Mouse (Mus musculus): ENCODE data around the gene Ntm. TPM values are rescaled to one million over a fixed set of nuclear protein-coding genes. Genes with fewer than 3 reads are reported as not detected.

Gene Ntm
- total and polyA plus RNA-seq, 3 experiments, result not detected

GRCm38 (mm10) chr9:29754374-29754773 is 208.6 kb downstream of the Ntm start:
- TF ChIP-seq CHD2 (IDR thresholded peaks at IDR 0.05; ENCODE audit: low read length) (no peak), MAX (IDR thresholded peaks at IDR 0.05; ENCODE audit: low read length) (no peak), USF2 (IDR thresholded peaks at IDR 0.05; ENCODE audit: borderline replicate concordance in 1 of 2, insufficient read depth in 1 of 2, low read depth in 1 of 2, low read length in 2 of 2) (no peak), GABPA (IDR thresholded peaks at IDR 0.05; ENCODE audit: low read depth, low read length) (no peak), POLR2AphosphoS5 (IDR thresholded peaks at IDR 0.05; ENCODE audit: borderline replicate concordance, low read depth, low read length) (no peak), ETS1 (IDR thresholded peaks at IDR 0.05; ENCODE audit: low read depth, low read length) (no peak)
- no peak overlapping the region for H3K4me3 ChIP-seq (ENCODE audit: control insufficient read depth in 1 of 2, insufficient read depth in 1 of 2, low read depth in 2 of 2, low read length in 2 of 2)

GRCm38 (mm10) chr9:29751396-29751795 is 211.5 kb downstream of the Ntm start:
- Histone ChIP-seq H3K9me3 (replicated peaks; ENCODE audit: insufficient read depth, low read length) (no peaks in the 10 kb centered on the region), H3K27ac (ENCODE audit: control insufficient read depth, low read depth, low read length) (no peak overlapping the region), H3K79me2 (ENCODE audit: control insufficient read depth, insufficient read depth, low read length, poor library complexity) (no peaks in the 10 kb centered on the region), H3K4me3 (ENCODE audit: control insufficient read depth in 1 of 2, insufficient read depth in 1 of 2, low read depth in 2 of 2, low read length in 2 of 2) (no peak overlapping the region), H3K27me3 (ENCODE audit: control insufficient read depth in 1 of 2, insufficient read depth in 2 of 2, low read length in 2 of 2) (no peaks in the 10 kb centered on the region), H3K36me3 (ENCODE audit: control insufficient read depth in 1 of 2, insufficient read depth in 2 of 2, low read length in 2 of 2) (no peaks in the 10 kb centered on the region), H3K4me1 (ENCODE audit: control insufficient read depth in 1 of 2, insufficient read depth in 2 of 2, low read length in 2 of 2) (no peaks in the 10 kb centered on the region), H3K9ac (ENCODE audit: control insufficient read depth, low read depth, low read length, poor library complexity, severe bottlenecking) (no peak overlapping the region)
- DNase-seq (ENCODE audit: low read depth, low spot score), result no peak
- TF ChIP-seq ZC3H11A (IDR thresholded peaks at IDR 0.05; ENCODE audit: low read depth, low read length) (no peak), HCFC1 (IDR thresholded peaks at IDR 0.05; ENCODE audit: low read depth, low read length) (no peak), CTCF (IDR thresholded peaks at IDR 0.05 in 2 of 3, conservative IDR thresholded peaks at IDR 0.05 in 1 of 3; ENCODE audit: control insufficient read depth in 1 of 3, insufficient read depth in 1 of 3, low read depth in 2 of 3, low read length in 3 of 3, poor library complexity in 1 of 3, severe bottlenecking in 1 of 3) (no peak), KAT2A (conservative IDR thresholded peaks at IDR 0.05; ENCODE audit: low read depth, low read length) (no peak), TAL1 (IDR thresholded peaks at IDR 0.05; ENCODE audit: low read length) (no peak), SMC3 (IDR thresholded peaks at IDR 0.05; ENCODE audit: low read depth, low read length) (no peak), EP300 (IDR thresholded peaks at IDR 0.05; ENCODE audit: low read depth in 1 of 2, low read length in 2 of 2) (no peak), ZKSCAN1 (IDR thresholded peaks at IDR 0.05; ENCODE audit: low read depth, low read length) (no peak), BHLHE40 (IDR thresholded peaks at IDR 0.05; ENCODE audit: borderline replicate concordance, low read depth, low read length) (no peak), MAZ (IDR thresholded peaks at IDR 0.05; ENCODE audit: low read depth, low read length) (no peak), CHD2 (IDR thresholded peaks at IDR 0.05; ENCODE audit: low read length) (no peak)

More at GRCm38 (mm10) chr9:29754374-29754773, 208.6 kb downstream of the Ntm start:
- no peak overlapping the region for H3K27ac ChIP-seq (ENCODE audit: control insufficient read depth, low read depth, low read length)
- no peak overlapping the region for H3K9ac ChIP-seq (ENCODE audit: control insufficient read depth, low read depth, low read length, poor library complexity, severe bottlenecking)
- H3K9me3 ChIP-seq (replicated peaks; ENCODE audit: insufficient read depth, low read length), result no peaks in the 10 kb centered on the region
- no peaks in the 10 kb centered on the region for H3K36me3 ChIP-seq (ENCODE audit: control insufficient read depth in 1 of 2, insufficient read depth in 2 of 2, low read length in 2 of 2)
- DNase-seq (ENCODE audit: low read depth, low spot score), result no peak
- H3K4me1 ChIP-seq (ENCODE audit: control insufficient read depth in 1 of 2, insufficient read depth in 2 of 2, low read length in 2 of 2), result no peaks in the 10 kb centered on the region
- H3K79me2 ChIP-seq (ENCODE audit: control insufficient read depth, insufficient read depth, low read length, poor library complexity), result no peaks in the 10 kb centered on the region
- H3K27me3 ChIP-seq (ENCODE audit: control insufficient read depth in 1 of 2, insufficient read depth in 2 of 2, low read length in 2 of 2), result no peaks in the 10 kb centered on the region

All from MEL (cell line).